Mouse (Mus musculus): ENCODE results near the gene Selenop. TPM values are rescaled to one million over a fixed set of nuclear protein-coding genes. Genes with fewer than 3 reads are reported as not detected.

The Selenop gene
- total RNA-seq, 2 experiments from 2014 or later = 96.8 to 141 TPM

DNA sequence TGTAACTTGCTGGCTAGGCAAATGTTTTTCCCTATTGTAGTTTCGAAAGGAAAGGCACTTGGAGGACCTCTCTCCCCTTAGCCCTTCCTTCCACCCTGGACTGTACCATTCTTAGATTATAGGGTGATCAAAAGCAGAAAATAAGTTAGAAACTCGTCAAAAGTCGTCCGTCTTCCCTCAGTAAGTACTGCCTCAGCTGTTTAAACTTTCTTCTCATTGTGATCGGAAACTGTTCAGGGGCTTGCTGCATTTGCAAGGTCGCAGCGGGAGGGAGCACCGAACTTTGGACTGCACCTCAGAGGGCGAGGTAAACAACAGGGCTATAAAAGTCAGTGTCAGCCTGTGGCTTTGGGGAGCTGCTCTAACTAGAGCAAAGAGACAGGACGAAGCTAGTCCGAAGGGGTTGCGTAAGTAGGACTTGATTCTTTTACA, 2.3 kb downstream of the Selenop start:
- DNase-seq = peak; percentile 74

DNA sequence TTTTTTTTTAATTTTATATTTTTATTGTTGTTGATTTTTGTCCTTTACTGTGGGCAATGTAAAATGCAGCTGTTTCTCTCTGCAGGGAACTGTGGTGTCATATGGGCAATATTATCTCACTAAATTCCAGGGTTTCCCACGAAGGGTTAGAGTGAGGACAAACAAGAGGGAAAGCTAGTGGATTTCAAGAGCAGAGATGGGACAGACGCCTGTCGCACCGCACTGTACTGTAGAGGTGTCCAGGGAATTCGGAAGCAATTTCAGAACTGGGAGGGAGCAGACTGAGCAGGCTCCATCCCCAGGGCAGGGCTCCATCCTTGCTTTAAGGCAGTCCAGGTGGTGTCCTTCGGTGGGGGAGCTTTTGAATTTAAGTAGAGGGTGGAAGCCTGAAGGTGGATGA, 2.9 kb downstream of the Selenop start:
- no peak for DNase-seq

DNA sequence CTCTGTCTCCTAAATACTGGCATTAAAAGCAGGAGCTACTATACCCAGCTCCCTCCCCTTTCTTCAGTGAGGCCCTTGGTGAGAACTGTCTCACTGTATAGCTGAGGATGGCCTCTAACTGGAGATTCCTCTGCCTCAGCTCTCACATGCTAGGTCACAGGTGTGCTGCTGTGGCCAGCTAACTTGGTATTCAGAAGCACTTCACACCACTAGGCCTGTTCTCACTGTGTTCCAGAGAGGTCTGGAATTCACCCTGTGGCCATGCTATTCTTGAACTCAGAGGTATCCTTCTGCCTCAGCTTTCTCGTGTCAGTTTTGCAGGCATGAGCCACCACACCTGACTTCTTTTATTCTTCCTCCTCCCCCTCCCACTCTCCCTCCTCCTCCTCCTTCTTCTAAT, 4.8 kb downstream of the Selenop start:
- DNase-seq = no peak

DNA sequence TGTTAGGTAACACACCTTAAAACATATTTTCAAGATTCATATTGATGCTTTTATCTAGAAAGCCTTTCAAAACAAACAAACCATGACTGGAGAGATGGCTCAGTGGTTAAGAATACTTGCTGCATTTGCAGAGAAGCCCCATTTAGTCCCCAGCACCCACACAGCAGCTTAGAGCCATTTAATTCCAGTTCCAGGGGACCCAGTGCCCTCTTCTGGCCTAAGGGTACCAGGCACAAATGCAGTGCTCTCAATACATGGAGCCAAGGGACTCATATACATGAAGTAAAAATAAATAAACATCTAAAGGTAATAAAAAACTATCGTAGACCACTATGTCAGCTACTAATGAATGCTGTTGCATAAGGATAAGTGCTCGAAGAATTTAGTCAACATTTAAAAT, 9.0 kb downstream of the Selenop start:
- DNase-seq = no peak

DNA sequence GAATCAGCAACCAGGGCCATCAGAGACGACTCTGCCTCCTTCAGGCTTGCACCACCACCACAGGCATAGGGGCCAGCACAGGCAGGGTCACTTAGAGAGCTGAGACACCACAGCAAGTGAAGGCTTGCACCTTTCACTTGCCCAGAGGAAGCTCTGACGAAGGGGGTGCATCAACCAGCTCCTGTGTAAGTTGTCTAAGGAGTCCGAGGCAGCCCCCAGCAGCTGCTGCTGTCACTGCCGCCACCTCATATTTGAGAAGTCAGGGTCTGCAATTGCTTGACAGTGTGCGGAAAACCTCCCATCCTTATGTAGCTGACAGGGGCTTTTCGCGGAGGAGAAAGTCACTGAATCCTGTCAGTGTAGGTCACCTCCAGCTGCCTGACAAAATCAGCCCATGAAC, 10.9 kb downstream of the Selenop start:
- no peak for DNase-seq

DNA sequence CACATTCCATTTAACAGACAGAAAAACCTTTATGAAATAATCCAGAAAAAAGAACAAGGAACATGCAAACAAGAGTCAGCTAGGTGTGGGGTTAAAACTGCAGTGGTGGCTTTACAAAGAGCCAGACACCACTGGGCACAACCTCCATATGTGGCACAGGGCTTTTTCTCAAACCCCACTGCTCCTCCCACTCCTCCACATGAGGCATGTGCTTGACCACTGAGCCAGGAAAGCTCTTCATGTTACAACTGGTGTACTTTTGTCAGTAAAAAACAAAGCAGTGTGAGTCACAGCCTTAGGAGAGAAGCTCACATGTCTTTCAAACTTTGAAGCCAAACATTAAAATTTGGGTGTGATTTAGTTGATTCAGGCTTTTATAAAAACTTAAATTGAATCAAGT, 12.9 kb downstream of the Selenop start:
- no peak for DNase-seq

DNA sequence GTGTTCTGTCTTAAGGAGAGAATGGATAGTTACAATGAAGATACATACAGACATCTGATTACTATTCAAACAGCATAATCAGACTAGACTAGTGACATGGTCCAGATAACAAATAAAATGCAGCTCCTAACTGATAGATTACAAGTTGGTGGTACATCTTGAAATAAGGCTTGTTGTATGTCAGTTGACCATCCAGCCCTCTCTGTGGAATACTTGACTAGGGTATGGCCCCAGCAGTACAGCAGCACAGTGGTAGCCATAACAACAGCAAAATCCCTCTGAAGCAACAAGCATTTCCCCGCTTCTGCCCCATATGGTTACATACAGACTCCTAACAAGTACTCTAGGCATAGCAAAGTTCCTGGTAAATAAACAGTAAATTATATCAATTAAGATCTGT, 13.4 kb downstream of the Selenop start:
- DNase-seq = no peak

DNA sequence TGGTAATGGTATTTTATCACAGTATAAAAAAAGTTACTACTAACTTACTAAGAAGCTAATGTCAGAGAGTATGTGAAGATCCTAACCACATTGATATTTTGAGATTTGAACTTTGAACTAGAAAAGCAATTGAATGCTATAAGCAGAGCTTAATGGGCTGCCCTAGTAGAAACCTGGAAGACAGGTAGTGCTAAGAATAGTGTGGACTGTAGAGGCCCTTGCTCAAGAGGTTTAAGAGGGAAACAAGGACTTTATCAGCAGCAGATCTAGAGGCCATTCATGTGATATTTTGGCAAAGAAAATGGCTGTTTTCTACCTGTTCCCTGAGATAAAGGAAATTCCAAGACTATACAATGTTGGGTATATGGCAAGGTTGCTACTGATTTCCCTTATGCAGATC, 17.7 kb downstream of the Selenop start:
- no peak for DNase-seq

DNA sequence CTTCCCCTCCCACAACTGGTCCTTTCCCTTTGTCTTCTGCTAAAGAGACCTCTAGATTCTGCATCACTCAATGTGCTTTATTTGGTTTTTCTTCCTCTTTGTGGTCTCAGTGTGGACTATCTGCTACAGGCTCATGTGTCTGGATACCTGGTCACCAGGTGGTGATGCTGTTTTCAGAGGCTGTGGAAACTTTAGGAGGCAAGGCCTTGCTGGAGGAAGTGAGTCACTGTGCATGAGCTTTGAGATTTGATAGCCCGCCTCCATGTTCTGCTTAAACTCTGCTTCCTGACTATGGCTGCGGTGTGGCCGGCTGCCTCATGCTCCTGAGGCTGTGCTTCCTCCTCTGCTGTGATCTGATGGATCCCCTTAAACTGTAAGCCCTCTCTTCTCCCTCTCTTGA, 22.1 kb downstream of the Selenop start:
- DNase-seq = no peak

DNA sequence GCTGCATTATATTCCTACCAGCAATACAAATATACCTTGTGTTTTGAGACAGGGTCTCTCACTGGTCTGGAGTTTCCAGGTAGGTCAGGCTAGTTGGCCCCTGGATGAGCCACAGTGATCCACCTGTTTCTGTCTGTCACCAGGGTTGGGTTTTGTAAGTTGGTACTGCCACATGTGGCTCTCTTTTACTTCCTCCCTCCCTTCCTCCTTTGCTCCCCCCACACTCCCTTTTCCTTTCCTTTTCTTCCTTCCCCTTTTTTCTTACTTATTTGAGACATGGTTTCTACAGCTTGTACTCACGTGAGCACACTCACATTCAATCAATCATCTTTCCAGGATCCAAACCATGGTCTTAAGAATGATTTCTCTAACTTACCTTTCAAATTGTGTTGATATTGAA, 25.1 kb downstream of the Selenop start:
- no peak for DNase-seq

DNA sequence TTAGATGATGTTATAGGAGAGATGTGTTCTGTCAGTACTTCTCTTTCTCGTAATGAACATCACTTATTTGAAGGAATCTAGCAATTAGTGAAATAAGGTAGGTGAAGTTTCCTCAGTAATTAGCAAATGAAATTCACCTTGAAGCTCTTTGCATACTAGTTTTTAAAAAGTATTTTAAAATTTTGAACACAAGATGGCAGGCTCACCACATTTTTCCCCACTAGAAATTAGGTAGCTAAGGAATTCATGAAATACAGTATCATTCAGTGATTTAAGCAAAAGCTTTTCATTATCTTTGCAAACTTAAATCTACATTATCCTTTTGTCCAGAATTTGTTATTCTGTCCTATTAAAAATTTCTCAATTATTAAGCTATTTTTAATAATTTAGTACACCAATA, 27.6 kb downstream of the Selenop start:
- DNase-seq = no peak

DNA sequence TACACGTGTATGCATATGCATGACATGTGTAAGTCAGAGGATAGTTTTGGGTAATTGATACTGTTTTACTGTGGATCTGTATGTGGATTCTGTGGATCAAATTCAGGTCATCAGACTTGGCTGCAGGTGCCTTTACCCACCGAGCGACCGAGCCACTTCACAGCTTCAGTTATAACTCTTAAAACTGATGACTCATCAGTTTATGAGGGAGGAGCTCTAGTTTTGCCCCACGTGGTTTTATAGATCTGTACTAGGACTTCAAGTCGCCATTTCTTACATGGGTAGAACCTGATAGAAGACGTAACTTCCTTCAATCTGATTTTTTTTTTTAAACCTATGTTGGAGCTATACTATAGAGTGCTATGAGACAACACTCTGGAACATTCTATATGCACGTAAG, 29.3 kb downstream of the Selenop start:
- no peak for DNase-seq

DNA sequence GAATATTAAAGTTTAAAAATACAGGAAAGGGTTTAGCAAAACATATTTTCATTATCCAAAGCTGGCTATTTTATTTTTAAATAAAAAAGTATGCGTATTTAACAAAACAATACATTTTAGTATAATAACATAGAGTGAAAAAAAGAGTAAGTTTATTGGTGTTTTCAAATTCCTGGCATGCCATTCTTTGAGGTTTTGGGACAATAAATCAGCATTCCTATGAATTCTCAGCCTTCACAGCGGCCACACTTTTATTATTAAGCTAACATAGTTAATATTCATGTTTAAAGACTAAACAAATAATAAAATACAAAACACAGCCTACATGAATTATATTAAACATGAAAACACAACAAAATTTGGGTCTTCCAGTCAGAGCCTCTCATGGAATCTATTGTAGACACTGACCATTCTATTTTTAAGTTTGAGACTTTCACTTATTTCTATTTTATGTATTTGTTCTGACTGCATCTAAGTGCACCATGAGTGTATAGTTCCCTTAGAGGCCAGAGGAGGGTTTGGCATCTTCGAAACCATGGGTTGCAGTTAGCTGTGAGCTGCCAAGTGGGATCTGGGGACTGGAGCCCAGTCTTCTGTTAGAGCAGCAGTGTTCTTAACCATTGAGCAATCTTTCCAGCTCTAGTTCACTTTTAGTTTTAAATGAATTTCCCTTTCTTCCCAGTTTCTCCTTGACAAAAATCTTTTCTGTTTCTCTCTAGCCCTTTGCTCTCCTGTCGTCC, 32.2 kb downstream of the Selenop start:
- DNase-seq = no peak

DNA sequence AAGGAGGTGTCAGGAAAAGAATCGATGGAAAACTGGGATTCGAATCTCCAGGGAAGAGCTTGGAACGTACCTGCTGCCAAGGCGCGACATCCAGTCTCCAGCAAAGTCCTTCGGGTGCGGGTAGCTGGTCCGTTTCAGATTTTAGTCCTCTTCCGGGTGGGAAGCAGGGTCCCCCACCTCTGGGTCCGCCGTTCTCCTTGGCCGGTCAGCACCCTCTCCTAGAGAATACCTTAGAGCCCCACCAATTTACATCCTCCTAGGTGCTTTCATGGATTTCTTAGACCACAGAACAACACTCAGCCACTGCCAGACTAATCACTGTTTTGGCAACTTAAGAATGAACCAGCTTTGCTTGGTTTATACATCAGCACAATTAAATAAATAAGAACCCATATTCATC, 35.1 kb downstream of the Selenop start, which contains the start of gene Ccdc152:
Gene Ccdc152 (minus strand): TSS at position 101 of the 400 bp plus-strand sequence.
- DNase-seq = no peak

DNA sequence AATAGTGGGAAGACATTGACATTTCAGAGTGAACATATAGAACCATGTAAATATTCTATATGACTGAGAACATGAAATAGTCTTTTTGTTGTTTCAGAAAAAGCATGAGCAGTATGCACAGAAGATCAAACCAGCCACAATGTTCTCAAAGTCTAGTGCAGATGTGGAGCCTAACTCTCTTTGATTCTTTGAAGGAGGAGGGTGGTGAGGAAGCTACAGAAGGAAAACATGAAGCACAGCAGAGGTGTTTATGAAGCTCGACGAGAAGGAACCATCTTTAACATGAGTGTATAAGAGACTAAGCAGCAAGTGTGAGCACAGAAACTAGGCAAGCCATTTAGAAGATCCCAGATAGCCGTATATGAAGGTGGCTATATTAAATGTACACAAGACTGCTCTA, 41.5 kb downstream of the Selenop start:
- no peak for DNase-seq

DNA sequence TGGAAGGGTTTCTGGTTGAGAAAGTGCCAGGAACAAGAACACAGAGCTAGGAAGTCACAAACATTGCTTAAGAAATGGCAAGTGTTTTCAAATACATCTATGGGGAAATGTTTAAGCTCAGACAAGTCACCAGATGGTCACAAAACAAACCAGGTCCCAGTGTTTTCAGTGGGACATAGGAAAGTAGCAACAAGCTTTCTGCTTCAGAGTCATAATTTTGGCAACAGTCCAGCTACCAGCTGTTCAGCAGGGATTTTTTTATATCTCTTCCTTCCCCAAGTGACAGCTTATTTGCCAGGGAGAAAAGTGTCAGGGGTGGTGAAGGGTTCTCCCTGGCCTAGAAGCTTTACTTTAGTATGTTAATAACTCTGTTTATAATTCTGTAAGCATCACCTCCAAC, 44.6 kb downstream of the Selenop start:
- DNase-seq = no peak

DNA sequence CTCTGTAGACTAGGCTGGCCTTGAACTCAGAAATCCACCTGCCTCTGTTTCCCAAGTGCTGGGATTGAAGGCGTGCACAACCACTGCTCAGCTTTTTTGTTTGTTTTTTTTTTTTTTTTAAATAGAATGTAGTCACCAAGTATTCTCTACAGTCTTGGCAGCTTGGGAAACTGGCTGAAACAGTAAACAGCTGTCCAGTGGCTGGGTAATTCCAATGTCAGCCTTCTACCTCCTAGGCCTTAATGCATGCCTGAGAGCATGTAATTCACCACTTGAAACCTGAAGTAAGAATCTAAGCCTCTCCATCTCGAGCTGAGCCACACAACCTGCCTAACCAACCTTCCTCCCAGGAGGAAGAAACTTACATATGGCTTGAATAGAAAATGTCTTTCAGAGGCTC, 48.3 kb downstream of the Selenop start:
- no peak for DNase-seq

DNA sequence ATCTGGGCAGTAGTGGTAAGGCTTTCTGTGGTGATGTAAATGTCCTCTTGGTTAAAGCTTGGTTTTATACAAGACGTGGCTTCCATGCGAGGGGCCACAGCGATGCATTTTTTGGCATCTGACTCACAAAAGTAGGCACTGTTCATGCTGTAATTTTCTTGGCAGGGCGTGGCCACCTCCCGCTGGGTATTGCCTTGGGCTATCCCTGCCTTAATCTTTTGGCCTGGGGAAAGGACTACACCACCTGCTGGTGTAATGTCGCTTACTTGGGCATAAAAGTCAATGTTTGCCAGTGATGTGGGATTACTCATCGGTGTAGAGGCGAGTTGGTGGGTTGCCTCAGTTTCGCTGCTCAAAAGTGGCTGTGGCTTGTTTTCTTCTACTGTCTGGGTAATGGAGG, 51.6 kb downstream of the Selenop start:
- DNase-seq = no peak

DNA sequence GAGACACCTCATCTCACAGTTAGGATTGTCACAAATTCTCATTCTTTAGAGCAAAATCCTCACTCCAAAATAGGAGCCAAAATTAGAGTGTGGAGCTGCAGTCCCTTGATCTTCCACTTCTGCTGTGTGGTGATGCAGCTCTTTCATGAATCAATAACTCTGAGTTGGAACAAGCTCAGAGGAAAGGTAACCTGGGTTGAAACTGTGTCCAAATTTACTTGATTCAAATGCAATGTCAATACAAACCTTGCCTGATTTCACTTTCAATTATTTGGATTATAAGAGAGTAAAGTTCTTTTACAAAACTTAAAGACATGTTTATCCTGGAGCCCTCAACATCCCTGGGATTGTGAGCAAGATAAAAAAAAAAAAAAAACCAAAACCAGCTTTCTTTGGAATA, 54.7 kb downstream of the Selenop start:
- DNase-seq = no peak

Other genes with a start within 250 kb of the Selenop start
- gene Ccdc152, start 35.0 kb downstream of the Selenop start, total RNA-seq (2021) = not detected